Mouse (Mus musculus) lung, postnatal 0 days (tissue): ENCODE results near the gene Dynlrb1.

Experiments used
- CTCF ChIP-seq: IDR thresholded peaks from 2 replicates; pipeline ENCODE4 v1.5.1; 2016; ENCODE audit warnings: antibody characterized with exemption, mild to moderate bottlenecking
- EP300 ChIP-seq: IDR thresholded peaks from 2 replicates; pipeline ENCODE4 v1.6.1; 2016; ENCODE audit warnings: antibody characterized with exemption, mild to moderate bottlenecking, control low read depth

GRCm38 (mm10) chr2:155293382-155293781 lies 57.0 kb downstream of the Dynlrb1 start:
- TF ChIP-seq CTCF (peak; percentile 33), EP300 (no peak)
